Mouse (Mus musculus): Measurements from ENCODE around the gene Papolb. TPM values are rescaled to one million over a fixed set of nuclear protein-coding genes. Genes with fewer than 3 reads are reported as not detected.

Gene Papolb
- polyA plus RNA-seq, 1 experiment from 2014 or later: 0.05 TPM

DNA sequence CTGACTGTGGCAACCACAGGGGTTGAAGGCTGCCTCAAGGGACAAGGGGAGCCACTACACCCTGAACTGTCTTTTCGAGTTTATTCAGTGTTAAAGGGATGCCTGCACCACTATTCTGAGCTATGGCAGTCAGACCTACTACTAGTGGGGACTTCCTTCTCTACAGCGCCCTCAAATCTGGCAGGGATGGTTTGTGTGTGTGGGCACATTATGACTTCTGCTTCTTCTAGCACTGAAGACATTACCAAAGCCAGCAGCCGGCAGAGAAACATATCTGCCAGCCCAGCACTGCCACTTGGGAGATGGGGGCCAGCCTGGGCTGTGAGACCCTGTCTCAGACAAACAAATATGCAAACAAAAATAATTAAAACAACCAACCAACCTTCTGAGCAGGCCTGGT, 25.7 kb downstream of the Papolb start:
- 82% methylated on average over 3 of the region's 3 CpGs for WGBS
- Histone ChIP-seq H3K4me3 (ENCODE audit: low read length) (no peak overlapping the region), H3K36me3 (ENCODE audit: control insufficient read depth, insufficient read depth) (no peaks in the 10 kb centered on the region), H3K27ac (ENCODE audit: low read length) (no peak overlapping the region), H3K4me1 (ENCODE audit: control insufficient read depth, insufficient read depth, low read length) (peaks cover 6% of the 10 kb centered on the region), H3K9ac (ENCODE audit: low read length) (no peak overlapping the region), H3K9me3 (replicated peaks; ENCODE audit: control insufficient read depth, low read length) (no peaks in the 10 kb centered on the region), H3K4me2 (ENCODE audit: low read depth, low read length) (no peak overlapping the region), H3K27me3 (ENCODE audit: control insufficient read depth, insufficient read depth, low read length) (no peaks in the 10 kb centered on the region)
- ATAC-seq (replicated peaks; ENCODE audit: extremely low read depth, insufficient read depth, low FRiP score): no peak

DNA sequence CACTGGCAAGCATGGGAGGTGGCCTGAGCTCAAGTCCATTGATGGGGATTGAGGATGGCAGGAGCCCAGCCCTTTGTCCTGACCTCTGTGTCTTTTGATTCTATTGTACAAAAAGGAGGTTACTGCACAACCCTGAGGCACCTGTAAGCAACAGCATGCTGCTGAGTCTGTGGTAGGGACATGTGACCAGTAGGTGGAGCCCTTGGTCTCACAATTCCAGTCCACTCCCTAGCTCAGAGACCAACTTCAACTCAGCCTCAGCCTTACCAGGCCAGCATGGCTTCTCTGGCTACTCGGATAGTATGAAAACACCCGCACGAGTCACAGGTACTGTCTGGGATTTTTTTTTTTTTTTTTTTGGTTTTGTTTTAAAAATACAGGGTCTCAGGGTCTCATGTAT, 27.5 kb downstream of the Papolb start:
- ATAC-seq (replicated peaks; ENCODE audit: extremely low read depth, insufficient read depth, low FRiP score): peak; percentile 89
- no peak overlapping the region for H3K9ac ChIP-seq (ENCODE audit: low read length)
- no peak overlapping the region for H3K4me3 ChIP-seq (ENCODE audit: low read length)
- no peaks in the 10 kb centered on the region for H3K27me3 ChIP-seq (ENCODE audit: control insufficient read depth, insufficient read depth, low read length)
- H3K4me1 ChIP-seq (ENCODE audit: control insufficient read depth, insufficient read depth, low read length): 0 out of 2 replicates have a peak, but pooled peaks cover 3% of the 10 kb centered on the region
- no peak overlapping the region for H3K27ac ChIP-seq (ENCODE audit: low read length)
- no peaks in the 10 kb centered on the region for H3K36me3 ChIP-seq (ENCODE audit: control insufficient read depth, insufficient read depth)
- 9% methylated on average over 3 of the region's 3 CpGs for WGBS
- no peaks in the 10 kb centered on the region for H3K9me3 ChIP-seq (replicated peaks; ENCODE audit: control insufficient read depth, low read length)
- no peak overlapping the region for H3K4me2 ChIP-seq (ENCODE audit: low read depth, low read length)

DNA sequence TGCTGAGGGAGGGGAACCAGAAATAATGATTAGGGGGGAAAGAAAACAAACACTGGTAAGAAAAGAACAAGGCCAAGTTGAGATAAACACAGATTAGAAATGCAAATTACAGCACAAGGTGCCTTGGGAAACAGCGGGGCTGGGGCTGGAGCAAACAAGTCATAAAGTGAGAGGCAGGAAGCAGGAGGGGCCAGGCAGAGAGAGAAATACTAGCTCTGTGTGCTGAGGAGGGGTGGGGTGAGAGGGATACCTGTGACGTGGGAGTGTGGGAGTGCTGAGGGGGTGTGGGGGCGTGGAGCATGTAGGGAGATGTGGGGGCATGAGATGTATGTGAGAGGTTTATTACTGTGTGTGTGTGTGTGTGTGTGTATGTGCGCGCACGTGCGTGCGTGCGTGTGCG, 29.0 kb downstream of the Papolb start:
- Histone ChIP-seq H3K4me3 (ENCODE audit: low read length) (no peak overlapping the region), H3K9ac (ENCODE audit: low read length) (no peak overlapping the region), H3K27ac (ENCODE audit: low read length) (no peak overlapping the region), H3K9me3 (replicated peaks; ENCODE audit: control insufficient read depth, low read length) (no peaks in the 10 kb centered on the region), H3K27me3 (ENCODE audit: control insufficient read depth, insufficient read depth, low read length) (no peaks in the 10 kb centered on the region), H3K4me2 (ENCODE audit: low read depth, low read length) (no peak overlapping the region), H3K36me3 (ENCODE audit: control insufficient read depth, insufficient read depth) (no peaks in the 10 kb centered on the region), H3K4me1 (ENCODE audit: control insufficient read depth, insufficient read depth, low read length) (0 out of 2 replicates have a peak, but pooled peaks cover 3% of the 10 kb centered on the region)
- ATAC-seq (replicated peaks; ENCODE audit: extremely low read depth, insufficient read depth, low FRiP score): no peak
- 78% methylated on average over 10 of the region's 10 CpGs for WGBS

DNA sequence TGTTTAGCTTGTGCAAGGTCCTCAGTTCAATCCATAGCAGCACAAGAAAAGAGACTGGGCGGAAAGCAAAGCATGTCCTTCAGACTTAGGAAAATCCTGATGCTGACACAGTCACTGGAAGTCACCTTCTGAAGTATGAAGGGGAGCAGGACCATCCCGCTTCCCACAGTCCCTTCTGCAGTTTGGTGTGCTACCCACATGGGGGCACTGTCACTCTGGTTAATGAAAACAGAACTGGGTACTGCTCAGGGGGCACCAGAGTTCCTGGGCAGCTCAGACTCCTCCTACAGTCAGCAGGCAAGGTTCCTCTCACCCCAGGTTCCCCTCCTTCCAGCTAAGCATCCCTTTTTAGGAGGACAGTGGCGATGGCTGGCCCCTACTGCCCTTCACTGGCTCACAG, 30.9 kb downstream of the Papolb start:
- Histone ChIP-seq H3K27me3 (ENCODE audit: control insufficient read depth, insufficient read depth, low read length) (no peaks in the 10 kb centered on the region), H3K9ac (ENCODE audit: low read length) (no peak overlapping the region), H3K36me3 (ENCODE audit: control insufficient read depth, insufficient read depth) (no peaks in the 10 kb centered on the region), H3K27ac (ENCODE audit: low read length) (no peak overlapping the region), H3K4me3 (ENCODE audit: low read length) (no peak overlapping the region), H3K9me3 (replicated peaks; ENCODE audit: control insufficient read depth, low read length) (no peaks in the 10 kb centered on the region), H3K4me1 (ENCODE audit: control insufficient read depth, insufficient read depth, low read length) (peaks cover 11% of the 10 kb centered on the region), H3K4me2 (ENCODE audit: low read depth, low read length) (no peak overlapping the region)
- ATAC-seq (replicated peaks; ENCODE audit: extremely low read depth, insufficient read depth, low FRiP score): no peak
- 50% methylated on average over 3 of the region's 3 CpGs for WGBS

DNA sequence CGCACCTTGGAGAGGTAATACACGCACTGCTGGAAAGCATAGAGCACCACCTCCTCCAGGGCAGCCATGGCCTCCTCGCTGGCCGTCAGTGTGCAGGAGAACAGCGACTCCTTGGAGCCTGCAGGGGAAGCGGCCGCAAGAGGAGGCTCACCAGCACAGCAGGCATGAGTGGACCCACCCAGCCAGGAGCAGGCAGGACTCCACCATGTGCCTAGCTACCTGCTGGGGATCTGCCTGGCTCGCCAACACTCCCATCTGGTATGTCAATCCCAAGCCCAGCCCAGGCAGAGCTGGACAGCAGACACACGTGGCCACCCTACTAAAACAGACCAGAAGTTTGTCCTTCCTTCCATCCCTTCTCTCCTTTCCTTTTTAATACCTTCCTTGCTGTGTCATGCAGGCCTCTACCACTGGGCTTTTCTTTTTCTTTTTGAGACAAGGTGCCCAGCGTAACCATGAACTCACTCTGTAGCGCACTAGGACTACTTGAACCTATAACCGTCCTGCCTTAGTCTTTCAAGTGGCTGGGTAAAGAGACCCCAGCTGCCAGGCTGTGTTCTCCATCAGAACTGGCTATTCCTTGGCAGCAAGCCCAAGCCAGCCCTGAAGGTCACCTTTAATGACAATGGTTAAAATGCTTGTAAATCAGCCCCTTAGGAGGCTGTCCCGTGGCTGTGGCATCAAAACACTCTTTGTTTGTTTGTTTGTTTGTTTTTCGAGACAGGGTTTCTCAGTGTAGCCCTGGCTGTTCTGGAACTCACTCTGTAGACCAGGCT, 34.4 kb downstream of the Papolb start:
- 48% methylated on average over 14 of the region's 14 CpGs for WGBS
- H3K36me3 ChIP-seq (ENCODE audit: control insufficient read depth, insufficient read depth): no peaks in the 10 kb centered on the region
- no peaks in the 10 kb centered on the region for H3K9me3 ChIP-seq (replicated peaks; ENCODE audit: control insufficient read depth, low read length)
- H3K9ac ChIP-seq (ENCODE audit: low read length): 0 out of 2 replicates have a peak overlapping the region, but pooled peaks have one; percentile 9
- peaks cover 8% of the 10 kb centered on the region for H3K4me1 ChIP-seq (ENCODE audit: control insufficient read depth, insufficient read depth, low read length)
- H3K27me3 ChIP-seq (ENCODE audit: control insufficient read depth, insufficient read depth, low read length): no peaks in the 10 kb centered on the region
- no peak overlapping the region for H3K4me3 ChIP-seq (ENCODE audit: low read length)
- peak overlapping the region; percentile 22; the same call in 1 of the 2 replicates for H3K27ac ChIP-seq (ENCODE audit: low read length)
- H3K4me2 ChIP-seq (ENCODE audit: low read depth, low read length): no peak overlapping the region
- no peak; the same call in 1 of the 2 replicates for ATAC-seq (replicated peaks; ENCODE audit: extremely low read depth, insufficient read depth, low FRiP score)

DNA sequence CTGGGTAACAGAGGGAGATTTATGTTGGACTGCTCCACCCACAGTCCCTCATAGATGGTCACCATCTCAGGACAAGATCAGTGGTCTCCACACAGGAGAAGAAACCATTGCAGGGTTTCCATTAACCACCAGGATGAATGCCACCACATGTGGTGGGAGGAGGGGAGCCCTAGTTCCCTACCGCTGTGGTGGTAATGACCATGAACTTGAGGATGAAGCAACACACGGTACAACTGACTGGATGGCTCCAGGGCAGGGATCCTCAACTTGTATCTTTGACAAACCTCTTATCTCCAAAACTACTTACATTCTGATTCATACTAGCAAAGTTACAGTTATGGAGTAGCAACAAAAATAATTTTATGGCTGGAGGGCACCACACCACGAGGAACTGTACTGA, 36.6 kb downstream of the Papolb start:
- Histone ChIP-seq H3K4me1 (ENCODE audit: control insufficient read depth, insufficient read depth, low read length) (peaks cover 8% of the 10 kb centered on the region), H3K4me2 (ENCODE audit: low read depth, low read length) (no peak overlapping the region), H3K27ac (ENCODE audit: low read length) (no peak overlapping the region), H3K4me3 (ENCODE audit: low read length) (no peak overlapping the region), H3K9ac (ENCODE audit: low read length) (no peak overlapping the region), H3K36me3 (ENCODE audit: control insufficient read depth, insufficient read depth) (no peaks in the 10 kb centered on the region), H3K27me3 (ENCODE audit: control insufficient read depth, insufficient read depth, low read length) (no peaks in the 10 kb centered on the region), H3K9me3 (replicated peaks; ENCODE audit: control insufficient read depth, low read length) (no peaks in the 10 kb centered on the region)
- no peak for ATAC-seq (replicated peaks; ENCODE audit: extremely low read depth, insufficient read depth, low FRiP score)
- WGBS: 88% methylated on average over 3 of the region's 3 CpGs

DNA sequence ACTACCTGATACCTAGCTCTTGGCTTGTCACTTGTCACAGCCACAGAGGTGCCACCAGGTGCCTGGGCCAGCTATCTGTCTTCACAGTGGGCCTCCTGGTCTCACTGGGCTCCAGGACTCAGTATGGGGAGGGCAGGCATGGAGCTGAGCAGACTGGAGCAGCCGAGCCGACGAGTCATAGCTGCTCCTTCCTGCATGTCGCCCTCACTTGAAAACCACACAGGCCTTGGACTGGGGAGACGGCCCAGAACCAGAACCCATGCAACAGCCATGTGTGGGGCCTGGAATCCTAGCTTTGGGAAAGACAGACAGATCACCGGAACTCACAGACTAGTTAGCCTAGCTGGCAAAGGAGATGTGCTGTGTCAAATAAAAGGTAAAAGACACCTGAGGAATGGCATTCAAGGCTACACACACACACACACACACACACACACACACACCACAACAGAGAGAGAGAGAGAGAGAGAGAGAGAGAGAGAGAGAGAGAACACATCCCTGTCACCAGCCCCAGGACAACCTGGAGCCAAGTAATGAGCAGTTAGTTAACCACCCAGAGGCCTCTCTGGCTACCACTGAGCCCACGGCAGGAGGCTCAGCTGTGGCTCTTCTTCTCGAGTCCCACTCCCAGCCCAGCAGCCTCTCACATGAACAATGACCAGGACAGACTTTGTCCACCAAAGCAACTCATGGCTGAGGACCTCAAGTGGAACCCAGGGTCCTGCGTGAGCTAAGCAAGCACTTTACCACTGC, 39.7 kb downstream of the Papolb start:
- Histone ChIP-seq H3K4me2 (ENCODE audit: low read depth, low read length) (no peak overlapping the region), H3K27ac (ENCODE audit: low read length) (no peak overlapping the region), H3K4me1 (ENCODE audit: control insufficient read depth, insufficient read depth, low read length) (peaks cover 2% of the 10 kb centered on the region), H3K9ac (ENCODE audit: low read length) (no peak overlapping the region), H3K9me3 (replicated peaks; ENCODE audit: control insufficient read depth, low read length) (no peaks in the 10 kb centered on the region), H3K36me3 (ENCODE audit: control insufficient read depth, insufficient read depth) (no peaks in the 10 kb centered on the region), H3K27me3 (ENCODE audit: control insufficient read depth, insufficient read depth, low read length) (no peaks in the 10 kb centered on the region), H3K4me3 (ENCODE audit: low read length) (no peak overlapping the region)
- WGBS: 55% methylated on average over 9 of the region's 9 CpGs
- ATAC-seq (replicated peaks; ENCODE audit: extremely low read depth, insufficient read depth, low FRiP score): no peak

DNA sequence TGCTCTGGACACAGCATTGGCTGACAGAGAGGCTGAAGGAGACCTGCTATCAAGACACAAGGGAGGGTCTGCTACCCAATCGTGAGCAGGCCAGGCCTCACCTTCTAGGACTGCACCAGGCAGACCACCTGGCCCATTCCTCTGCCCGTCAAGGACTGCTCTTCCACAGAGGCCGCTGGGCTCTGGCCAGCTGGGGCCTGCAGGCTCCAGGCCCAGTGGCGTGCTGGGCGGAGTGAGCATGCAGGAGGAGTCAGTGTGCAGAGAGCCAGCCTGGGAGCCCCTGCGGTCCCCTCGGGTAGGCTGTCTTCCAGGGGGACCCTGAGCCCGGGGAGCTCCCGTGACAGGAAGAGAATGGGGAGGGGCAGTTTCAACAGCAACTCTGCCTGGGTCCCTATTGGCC, 43.2 kb downstream of the Papolb start:
- H3K4me1 ChIP-seq (ENCODE audit: control insufficient read depth, insufficient read depth, low read length): no peaks in the 10 kb centered on the region
- H3K27me3 ChIP-seq (ENCODE audit: control insufficient read depth, insufficient read depth, low read length): no peaks in the 10 kb centered on the region
- no peak overlapping the region for H3K4me2 ChIP-seq (ENCODE audit: low read depth, low read length)
- no peak overlapping the region for H3K4me3 ChIP-seq (ENCODE audit: low read length)
- H3K27ac ChIP-seq (ENCODE audit: low read length): no peak overlapping the region
- H3K9ac ChIP-seq (ENCODE audit: low read length): no peak overlapping the region
- no peak for ATAC-seq (replicated peaks; ENCODE audit: extremely low read depth, insufficient read depth, low FRiP score)
- H3K36me3 ChIP-seq (ENCODE audit: control insufficient read depth, insufficient read depth): no peaks in the 10 kb centered on the region
- WGBS: 65% methylated on average over 9 of the region's 9 CpGs
- no peaks in the 10 kb centered on the region for H3K9me3 ChIP-seq (replicated peaks; ENCODE audit: control insufficient read depth, low read length)

DNA sequence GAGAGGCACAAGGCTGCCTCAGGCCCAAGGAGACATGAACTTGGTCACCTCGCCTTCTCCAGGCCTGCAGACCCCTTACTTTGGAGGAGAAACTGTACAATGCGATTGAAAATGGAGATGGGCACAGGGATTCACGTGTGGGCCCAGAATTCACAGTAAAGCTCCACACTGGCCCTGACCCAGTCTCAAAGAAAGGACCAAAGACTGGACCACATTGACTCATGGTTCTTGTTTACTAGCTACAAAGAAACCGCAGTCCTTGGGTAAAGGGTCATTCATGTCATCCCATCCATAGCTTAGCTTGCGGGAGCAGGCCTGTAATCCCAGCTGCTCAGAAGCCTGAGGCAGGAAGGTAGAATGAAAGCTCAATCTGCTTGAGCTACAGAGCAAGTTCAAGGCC, 46.3 kb downstream of the Papolb start:
- whole genome bisulfite sequencing: 86% methylated on average over 5 of the region's 5 CpGs
- H3K4me2 ChIP-seq (ENCODE audit: low read depth, low read length): no peak overlapping the region
- no peak overlapping the region for H3K27ac ChIP-seq (ENCODE audit: low read length)
- no peaks in the 10 kb centered on the region for H3K9me3 ChIP-seq (replicated peaks; ENCODE audit: control insufficient read depth, low read length)
- no peaks in the 10 kb centered on the region for H3K27me3 ChIP-seq (ENCODE audit: control insufficient read depth, insufficient read depth, low read length)
- no peaks in the 10 kb centered on the region for H3K36me3 ChIP-seq (ENCODE audit: control insufficient read depth, insufficient read depth)
- H3K4me1 ChIP-seq (ENCODE audit: control insufficient read depth, insufficient read depth, low read length): 0 out of 2 replicates have a peak, but pooled peaks cover 3% of the 10 kb centered on the region
- no peak for ATAC-seq (replicated peaks; ENCODE audit: extremely low read depth, insufficient read depth, low FRiP score)
- no peak overlapping the region for H3K9ac ChIP-seq (ENCODE audit: low read length)
- no peak overlapping the region for H3K4me3 ChIP-seq (ENCODE audit: low read length)

Data from heart, embryonic 16.5 days (tissue).